Mouse (Mus musculus) neural tube, embryonic 11.5 days (tissue): ENCODE measurements at regions not wholly inside any gene's neighbourhood (a gene's known extent, or its start where the extent isn't known, plus 50 kb on each side); places are given as distances from the start of the nearest gene placed in this dataset.

Experiments used
- ATAC-seq: fragments of 200-750 bp; cut with Nextera tagmentation; 2 replicates; pipeline ENCODE4 v1.8.0; 2017; ENCODE audit warnings: moderate number of reproducible peaks, mild to moderate bottlenecking, moderate TSS enrichment, moderate library complexity; ENCODE audit not compliant: insufficient read depth, low FRiP score, low TSS enrichment
- DNase-seq: peaks from one replicate; pipeline ENCODE4 v3.0.0-alpha.2; 2015; ENCODE audit warnings: low spot score
- H3K27ac ChIP-seq: fragments of 300-500 bp; sonication (generic); 2 replicates; pipeline ENCODE4 v1.5.1; 2014; ENCODE audit warnings: low read depth, mild to moderate bottlenecking, low read length
- H3K27me3 ChIP-seq: fragments of 300-500 bp; sonication (generic); 2 replicates; pipeline ENCODE4 v1.6.1; 2014; ENCODE audit warnings: mild to moderate bottlenecking, low read length, mixed read lengths; ENCODE audit not compliant: control insufficient read depth, insufficient read depth
- H3K36me3 ChIP-seq: fragments of 300-500 bp; sonication (generic); 2 replicates; pipeline ENCODE4 v1.6.1; 2014; ENCODE audit warnings: mild to moderate bottlenecking, low read length, moderate library complexity, mixed read lengths; ENCODE audit not compliant: control insufficient read depth, insufficient read depth
- H3K4me1 ChIP-seq: fragments of 300-500 bp; sonication (generic); 2 replicates; pipeline ENCODE4 v1.6.1; 2014; ENCODE audit warnings: low read length, mixed read lengths; ENCODE audit not compliant: control insufficient read depth, insufficient read depth
- H3K4me2 ChIP-seq: fragments of 300-500 bp; sonication (generic); 2 replicates; pipeline ENCODE4 v1.6.1; 2014; ENCODE audit warnings: low read depth, mild to moderate bottlenecking, moderate library complexity
- H3K4me3 ChIP-seq: fragments of 300-500 bp; sonication (generic); 2 replicates; pipeline ENCODE4 v1.5.1; 2014; ENCODE audit warnings: low read depth, low read length
- H3K9ac ChIP-seq: fragments of 300-500 bp; sonication (generic); 2 replicates; pipeline ENCODE4 v1.6.1; 2014; ENCODE audit warnings: mild to moderate bottlenecking, low read length
- H3K9me3 ChIP-seq: fragments of 300-500 bp; sonication (generic); 2 replicates; pipeline ENCODE4 v1.6.1; 2016; ENCODE audit warnings: low read length; ENCODE audit not compliant: control insufficient read depth
- WGBS: fragments of 180-500 bp; shearing (Covaris S2); extraction: QIAGEN DNeasy Blood & Tissue Kit; methylation state at CpG from one replicate; pipeline ENCODE4 v1.1.7; 2014; 5-methylcytosine and 5-hydroxymethylcytosine counted together

DNA sequence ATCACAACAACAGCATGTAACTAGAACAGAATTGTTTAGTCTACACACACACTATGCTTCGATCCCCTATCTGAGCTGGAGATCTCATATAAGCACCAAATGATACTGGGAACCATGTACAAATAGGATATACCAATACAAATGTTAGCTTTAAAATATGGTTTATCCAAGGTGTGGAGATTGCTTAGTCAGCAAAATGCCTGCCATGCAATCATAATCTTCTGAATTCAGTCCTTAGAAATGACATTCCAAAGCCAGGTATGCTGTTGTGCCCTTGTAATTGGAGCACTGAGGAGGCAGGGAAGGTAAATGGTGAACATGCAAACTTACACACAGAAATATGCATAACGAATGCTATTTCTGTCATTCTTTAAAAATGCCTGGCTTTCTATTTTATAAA lies 54.0 kb upstream of the Thsd7b start:
- H3K9me3 ChIP-seq, result no peaks in the 10 kb centered on the region
- no peak overlapping the region for H3K9ac ChIP-seq
- no peak overlapping the region for H3K4me3 ChIP-seq
- 83% methylated on average over 2 of the region's 2 CpGs for WGBS
- H3K27me3 ChIP-seq, result no peaks in the 10 kb centered on the region
- no peaks in the 10 kb centered on the region for H3K36me3 ChIP-seq
- no peak overlapping the region for H3K4me2 ChIP-seq
- ATAC-seq (no peak), DNase-seq (no peak)
- no peaks in the 10 kb centered on the region for H3K4me1 ChIP-seq
- H3K27ac ChIP-seq, result no peak overlapping the region

- Histone ChIP-seq H3K4me3 (no peak overlapping the region), H3K9me3 (no peaks in the 10 kb centered on the region), H3K4me2 (no peak overlapping the region), H3K27me3 (no peaks in the 10 kb centered on the region), H3K4me1 (no peaks in the 10 kb centered on the region), H3K9ac (no peak overlapping the region), H3K36me3 (no peaks in the 10 kb centered on the region), H3K27ac (no peak overlapping the region)
- ATAC-seq (peak; percentile 36), DNase-seq (no peak)
- 60% methylated on average over 1 of the region's 1 CpGs for WGBS
These were observed 64.3 kb upstream of the Thsd7b start for GRCm38 (mm10) chr1:129208806-129209205.

- H3K4me1 ChIP-seq, result no peaks in the 10 kb centered on the region
- 0 out of 2 replicates have a peak overlapping the region, but pooled peaks have one; percentile 20 for H3K27ac ChIP-seq
- ATAC-seq (peak; percentile 97), DNase-seq (peak; percentile 69)
- no peaks in the 10 kb centered on the region for H3K36me3 ChIP-seq
- H3K4me3 ChIP-seq, result no peak overlapping the region
- H3K9me3 ChIP-seq, result no peaks in the 10 kb centered on the region
- no peaks in the 10 kb centered on the region for H3K27me3 ChIP-seq
- WGBS, result 20% methylated on average over 2 of the region's 2 CpGs
- H3K4me2 ChIP-seq, result no peak overlapping the region
- peak overlapping the region; percentile 10; the same call in 1 of the 2 replicates for H3K9ac ChIP-seq
These were observed 64.7 kb upstream of the Thsd7b start for GRCm38 (mm10) chr1:129208406-129208805.

- Histone ChIP-seq H3K36me3 (no peaks in the 10 kb centered on the region), H3K27ac (no peak overlapping the region), H3K9me3 (no peaks in the 10 kb centered on the region), H3K4me2 (no peak overlapping the region), H3K27me3 (no peaks in the 10 kb centered on the region), H3K4me3 (no peak overlapping the region), H3K9ac (no peak overlapping the region), H3K4me1 (no peaks in the 10 kb centered on the region)
- ATAC-seq (no peak), DNase-seq (no peak)
- 74% methylated on average over 5 of the region's 5 CpGs for WGBS
These were observed 65.4 kb upstream of the Thsd7b start for GRCm38 (mm10) chr1:129207674-129208073.

DNA sequence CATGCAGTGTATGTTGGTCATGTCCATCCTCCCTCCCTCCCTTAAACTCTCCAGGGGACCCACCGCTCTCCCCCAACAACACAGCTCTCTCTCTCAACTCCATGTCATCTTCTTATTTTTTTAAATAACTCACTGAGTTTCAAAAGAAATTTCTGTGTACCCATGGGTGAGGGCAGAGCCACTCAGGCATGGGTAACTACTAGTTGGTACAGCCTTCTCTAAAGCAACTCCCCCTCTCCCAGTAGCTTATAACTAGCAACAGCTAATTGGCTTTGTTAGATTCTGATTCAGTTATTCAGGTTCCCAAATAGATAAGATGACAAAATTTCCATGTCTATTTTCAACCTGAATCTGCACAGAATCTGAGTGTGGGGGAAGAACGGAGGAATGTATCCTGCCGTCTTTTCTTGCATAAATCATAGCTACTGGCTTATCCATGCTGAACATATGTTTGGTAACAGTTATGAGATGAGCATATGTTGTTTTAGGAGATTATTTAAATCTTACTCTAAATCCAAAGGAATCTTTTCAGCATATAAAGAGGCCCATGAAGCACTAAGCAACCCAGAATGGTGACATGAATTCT lies 92.8 kb upstream of the Thsd7b start:
- no peak for ATAC-seq
- Histone ChIP-seq H3K36me3 (no peaks in the 10 kb centered on the region), H3K9me3 (no peaks in the 10 kb centered on the region), H3K27ac (no peak overlapping the region), H3K4me3 (no peak overlapping the region), H3K4me2 (no peak overlapping the region), H3K27me3 (no peaks in the 10 kb centered on the region), H3K4me1 (no peaks in the 10 kb centered on the region), H3K9ac (no peak overlapping the region)
- DNase-seq, result no peak
- WGBS, result 94% methylated on average over 3 of the region's 3 CpGs

- Histone ChIP-seq H3K9ac (no peak overlapping the region), H3K4me2 (no peak overlapping the region), H3K27me3 (no peaks in the 10 kb centered on the region), H3K36me3 (no peaks in the 10 kb centered on the region), H3K27ac (no peak overlapping the region), H3K4me3 (no peak overlapping the region), H3K4me1 (no peaks in the 10 kb centered on the region), H3K9me3 (no peaks in the 10 kb centered on the region)
- DNase-seq (no peak), ATAC-seq (no peak)
- WGBS, result 85% methylated on average over 8 of the region's 8 CpGs
These were observed 103.2 kb upstream of the Thsd7b start for GRCm38 (mm10) chr1:129169936-129170335.

- WGBS, result 85% methylated on average over 1 of the region's 1 CpGs
- Histone ChIP-seq H3K27me3 (no peaks in the 10 kb centered on the region), H3K4me3 (no peak overlapping the region), H3K9ac (no peak overlapping the region), H3K27ac (no peak overlapping the region), H3K36me3 (no peaks in the 10 kb centered on the region), H3K4me2 (no peak overlapping the region), H3K9me3 (no peaks in the 10 kb centered on the region), H3K4me1 (no peaks in the 10 kb centered on the region)
- ATAC-seq (no peak), DNase-seq (no peak)
These were observed 122.5 kb upstream of the Thsd7b start for GRCm38 (mm10) chr1:129150643-129151042.

DNA sequence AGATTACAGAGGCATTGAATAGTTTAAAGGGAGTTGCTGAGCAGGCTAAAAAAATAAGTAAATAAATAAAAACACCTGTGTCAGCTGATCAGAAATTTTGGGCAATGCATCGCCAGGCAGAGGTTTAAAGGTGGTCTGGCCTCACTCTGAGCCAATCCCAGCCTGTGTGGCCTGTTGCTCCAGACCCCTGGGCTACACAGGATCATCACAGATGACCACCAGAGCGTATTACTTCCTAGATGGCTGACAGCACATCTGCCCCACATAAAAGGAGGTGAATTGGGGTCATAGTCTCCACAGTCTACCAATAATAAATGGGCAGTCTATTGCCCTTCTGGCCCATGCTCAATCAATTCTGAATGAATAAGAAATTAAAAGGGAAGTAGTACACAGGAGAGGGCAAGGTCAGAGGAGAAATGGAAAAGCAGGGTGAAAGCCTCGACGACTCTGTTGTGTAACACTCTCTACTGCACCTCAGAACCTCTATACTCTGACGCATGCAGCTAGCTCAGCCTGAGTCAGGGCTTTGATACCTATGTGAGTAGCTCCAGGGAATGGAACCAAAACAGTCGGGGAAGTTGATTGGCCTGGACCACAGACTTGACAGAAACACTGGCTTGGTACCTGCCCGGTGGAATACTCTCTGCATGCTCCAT lies 124.2 kb upstream of the Thsd7b start:
- DNase-seq (no peak), ATAC-seq (no peak)
- Histone ChIP-seq H3K9ac (no peak overlapping the region), H3K4me2 (no peak overlapping the region), H3K27me3 (no peaks in the 10 kb centered on the region), H3K4me3 (no peak overlapping the region), H3K4me1 (no peaks in the 10 kb centered on the region), H3K27ac (no peak overlapping the region), H3K9me3 (no peaks in the 10 kb centered on the region), H3K36me3 (no peaks in the 10 kb centered on the region)
- WGBS, result 42% methylated on average over 7 of the region's 7 CpGs

DNA sequence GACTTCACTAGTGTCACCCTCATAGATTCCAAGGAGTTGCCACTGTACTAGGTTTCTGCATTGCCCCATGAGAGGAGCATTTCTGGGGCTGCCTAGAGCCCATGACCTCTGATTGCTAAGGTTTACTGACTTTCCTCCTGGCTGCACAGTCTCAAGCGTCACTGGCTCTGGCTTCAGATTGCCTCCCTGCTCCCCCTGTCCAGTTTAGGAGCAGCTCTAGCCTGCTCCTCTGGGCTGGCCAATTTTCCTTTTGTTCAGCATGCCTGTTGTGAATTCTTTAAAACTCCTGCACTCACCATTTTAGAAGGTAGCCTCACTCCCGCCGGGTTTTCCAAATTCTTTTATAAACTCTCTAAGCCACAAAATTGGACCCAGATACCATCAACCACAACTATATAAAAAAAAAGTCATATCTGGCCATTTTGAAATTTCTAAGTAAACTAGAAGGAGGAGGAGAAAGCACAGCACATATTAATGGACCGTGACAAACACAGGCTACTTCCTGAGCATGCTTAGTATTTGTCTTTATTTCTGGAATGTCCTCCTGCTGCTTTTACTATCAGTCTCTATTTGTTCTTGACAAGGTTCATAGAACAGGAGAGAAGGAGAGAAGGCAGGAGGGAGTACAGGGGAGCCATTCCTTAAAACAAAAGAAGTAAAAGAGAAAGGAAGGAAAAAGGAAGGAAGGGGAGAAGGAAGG lies 126.6 kb upstream of the Thsd7b start:
- Histone ChIP-seq H3K4me1 (no peaks in the 10 kb centered on the region), H3K9ac (no peak overlapping the region), H3K27me3 (no peaks in the 10 kb centered on the region), H3K4me3 (no peak overlapping the region), H3K27ac (no peak overlapping the region), H3K9me3 (no peaks in the 10 kb centered on the region), H3K36me3 (no peaks in the 10 kb centered on the region), H3K4me2 (no peak overlapping the region)
- 56% methylated on average over 4 of the region's 4 CpGs for WGBS
- DNase-seq, result no peak
- no peak for ATAC-seq
